Mouse (Mus musculus): ENCODE data around the gene Pnldc1.

- TF ChIP-seq CTCF (IDR thresholded peaks at IDR 0.05) (no peak), EP300 (IDR thresholded peaks at IDR 0.05) (no peak)
Measured at GRCm38 (mm10) chr17:12925001-12925400, 15.0 kb upstream of the Pnldc1 start.
